Mouse (Mus musculus) spleen, adult 2 months (tissue): ENCODE data around the gene Btnl6. TPM values are rescaled to one million over a fixed set of nuclear protein-coding genes. Genes with fewer than 3 reads are reported as not detected.
"Not testable (repeated sequence)": the region's sequence is repeated elsewhere in the genome, so short reads cannot be mapped to it uniquely, and the experiment has no call there.

Source experiments
- DNase-seq, 2 experiments: peaks; one replicate each; pipeline versions ENCODE4 v3.0.0 to v3.0.0-alpha.2; 2012 to 2021; ENCODE audit warnings: low spot score in 2 of 2, low read depth in 1 of 2
- H3K27ac ChIP-seq: fragments of 200-500 bp; 2 replicates; pipeline ENCODE4 v1.5.1; 2012; ENCODE audit warnings: low read length, inconsistent platforms; ENCODE audit not compliant: insufficient read depth
- H3K27me3 ChIP-seq: fragments of 200-500 bp; 2 replicates; pipeline ENCODE4 v1.6.1; 2012; ENCODE audit warnings: mild to moderate bottlenecking, moderate library complexity, low read length, inconsistent platforms; ENCODE audit not compliant: control insufficient read depth, insufficient read depth
- H3K36me3 ChIP-seq: fragments of 200-500 bp; 2 replicates; pipeline ENCODE4 v1.6.1; 2012; ENCODE audit warnings: mild to moderate bottlenecking, low read length, inconsistent platforms; ENCODE audit not compliant: control insufficient read depth, insufficient read depth
- H3K4me1 ChIP-seq: fragments of 200-500 bp; 2 replicates; pipeline ENCODE4 v1.6.1; 2011; ENCODE audit warnings: inconsistent platforms; ENCODE audit not compliant: control insufficient read depth, insufficient read depth, insufficient read length
- H3K4me3 ChIP-seq: fragments of 200-500 bp; 2 replicates; pipeline ENCODE4 v1.5.1; 2011; ENCODE audit warnings: mild to moderate bottlenecking, inconsistent platforms; ENCODE audit not compliant: insufficient read depth, insufficient read length; ENCODE audit errors: extremely low read depth
- CTCF ChIP-seq: fragments of 200-500 bp; IDR thresholded peaks from 2 replicates; pipeline ENCODE4 v1.5.1; 2011; ENCODE audit warnings: mild to moderate bottlenecking, inconsistent platforms; ENCODE audit not compliant: insufficient read depth, insufficient read length, insufficient replicate concordance; ENCODE audit errors: extremely low read depth
- POLR2A ChIP-seq: fragments of 200-500 bp; IDR thresholded peaks from 2 replicates; pipeline ENCODE4 v1.6.1; 2011; ENCODE audit warnings: low read depth, low read length, inconsistent platforms
- WGBS: fragments of 180-500 bp; shearing (Covaris S2); methylation state at CpG from one replicate; pipeline ENCODE4 v1.1.7; 2018; 5-methylcytosine and 5-hydroxymethylcytosine counted together
- polyA plus RNA-seq: library from polyadenylated mRNA; depleted of rRNA; stranded (reverse); fragments of >200 nt; gene quantifications from 2 replicates; pipeline ENCODE4 v1.2.3, GENCODE M21; 2012

Btnl6 gene
- polyA plus RNA-seq, 1 experiment = 0.68 TPM

DNA sequence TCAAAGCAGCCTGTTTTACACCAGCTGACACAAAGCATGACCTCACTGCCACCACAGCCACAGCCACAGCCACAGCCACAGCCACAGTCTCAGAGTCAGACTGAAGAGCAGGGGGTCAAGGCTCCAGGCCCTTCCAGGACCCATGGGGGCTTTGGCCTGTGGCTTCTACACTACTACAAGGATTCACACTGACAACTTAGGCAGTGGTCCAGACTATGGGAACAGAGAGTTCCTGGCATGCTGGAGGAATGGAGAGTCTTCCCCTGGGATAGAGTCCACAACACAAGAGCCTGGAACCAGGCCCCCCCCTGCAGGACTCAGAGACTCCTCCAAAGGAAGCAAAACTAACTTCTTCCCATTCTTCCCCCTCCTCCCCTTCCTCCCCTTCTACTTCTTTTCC lies 9.6 kb downstream of the Btnl6 start:
- TF ChIP-seq CTCF (no peak), POLR2A (no peak)
- Histone ChIP-seq H3K27ac (no peak overlapping the region), H3K27me3 (no peaks in the 10 kb centered on the region), H3K4me3 (no peak overlapping the region), H3K36me3 (no peaks in the 10 kb centered on the region), H3K4me1 (no peaks in the 10 kb centered on the region)
- DNase-seq = no peak

DNA sequence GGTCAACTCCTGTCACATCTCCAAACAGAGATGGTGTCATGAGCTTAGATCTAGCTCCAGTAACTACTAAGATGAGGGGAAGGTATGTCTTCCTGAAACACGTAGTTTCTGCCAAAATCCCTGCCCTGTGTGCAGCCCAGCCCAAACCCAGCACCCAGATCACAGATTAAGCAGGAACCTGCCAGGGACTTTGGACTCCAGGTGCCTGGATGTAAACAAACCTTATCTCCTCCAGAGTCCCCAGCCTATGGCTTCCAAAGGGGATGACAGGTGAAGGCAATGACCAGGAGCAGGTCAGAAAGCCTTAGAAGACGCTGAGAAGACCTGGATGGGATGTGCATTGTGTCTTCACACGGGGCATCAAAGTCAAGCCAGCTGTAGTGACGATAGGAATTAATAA lies 19.4 kb downstream of the Btnl6 start:
- DNase-seq, H3K4me3 ChIP-seq, H3K27me3 ChIP-seq, H3K27ac ChIP-seq, H3K36me3 ChIP-seq, H3K4me1 ChIP-seq: not testable (repeated sequence)
- 75% methylated on average over 4 of the region's 4 CpGs for WGBS

DNA sequence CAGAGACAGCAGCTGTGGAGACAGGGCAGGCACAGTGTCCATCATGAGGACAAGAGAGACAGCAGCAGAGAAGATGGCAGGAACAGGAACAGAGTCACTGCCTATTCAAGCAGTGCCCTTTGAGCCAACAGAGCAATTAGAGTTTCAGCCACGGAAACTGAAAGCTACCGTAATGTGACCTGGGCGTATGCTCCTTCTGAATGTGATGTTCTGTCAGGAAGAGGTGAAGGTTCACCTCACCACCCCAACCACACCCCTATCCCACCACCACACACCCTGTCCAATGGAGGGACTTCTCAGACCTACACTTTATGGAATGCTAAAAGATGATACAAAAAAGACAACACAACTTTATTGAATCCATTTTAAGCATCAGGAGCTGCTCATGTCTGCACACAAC lies 19.8 kb downstream of the Btnl6 start:
- not testable (repeated sequence) for H3K27me3 ChIP-seq, H3K27ac ChIP-seq, DNase-seq, H3K4me3 ChIP-seq, H3K4me1 ChIP-seq, H3K36me3 ChIP-seq
- 46% methylated on average over 3 of the region's 3 CpGs for WGBS

DNA sequence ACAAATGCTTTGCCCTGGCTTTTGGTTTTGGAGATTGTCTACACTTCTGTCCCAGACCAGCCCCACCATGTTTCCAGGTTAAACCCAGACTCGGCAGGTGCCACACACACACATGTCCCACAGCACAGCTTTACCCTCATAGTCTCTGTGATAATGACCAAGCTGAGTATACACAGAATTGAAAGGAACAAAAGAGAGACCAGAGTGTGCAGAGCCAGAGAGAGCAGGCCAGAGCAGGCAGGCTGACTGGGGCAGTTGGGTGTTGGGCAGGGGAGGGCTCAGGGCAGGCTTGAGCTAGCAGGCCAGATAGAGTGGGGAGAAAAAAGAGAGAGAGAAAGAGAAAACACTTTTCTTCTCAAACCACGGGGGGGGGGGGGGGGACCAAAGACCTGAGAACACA lies 20.6 kb downstream of the Btnl6 start:
- 50% methylated on average over 2 of the region's 2 CpGs for WGBS
- no peak for DNase-seq
- Histone ChIP-seq H3K4me1 (no peaks in the 10 kb centered on the region), H3K4me3 (no peak overlapping the region), H3K36me3 (no peaks in the 10 kb centered on the region), H3K27me3 (no peaks in the 10 kb centered on the region), H3K27ac (no peak overlapping the region)
- no peak for TF ChIP-seq CTCF
- TF ChIP-seq POLR2A = no peak

DNA sequence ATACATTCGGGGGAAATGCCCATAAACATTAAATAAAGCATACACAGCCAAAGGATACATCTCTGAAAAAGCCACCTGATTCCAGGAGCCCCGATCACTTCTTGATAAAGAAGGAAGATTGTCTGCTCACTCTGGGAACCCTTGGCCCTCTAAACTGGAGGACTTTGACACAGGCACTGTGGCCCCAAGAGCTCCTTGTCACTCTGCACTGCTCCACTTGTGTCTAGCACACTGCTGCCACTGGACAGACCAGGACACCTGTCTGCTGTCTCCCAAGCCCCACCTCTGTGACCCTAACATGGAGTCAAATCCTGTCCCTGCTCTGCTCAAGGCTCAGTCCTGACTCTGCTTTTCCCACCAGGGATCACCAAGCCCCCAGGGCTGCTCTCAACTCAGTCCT lies 22.0 kb downstream of the Btnl6 start:
- WGBS = 79% methylated on average over 2 of the region's 2 CpGs
- H3K27me3 ChIP-seq, H3K4me3 ChIP-seq, H3K27ac ChIP-seq, DNase-seq, H3K36me3 ChIP-seq, H3K4me1 ChIP-seq: not testable (repeated sequence)

DNA sequence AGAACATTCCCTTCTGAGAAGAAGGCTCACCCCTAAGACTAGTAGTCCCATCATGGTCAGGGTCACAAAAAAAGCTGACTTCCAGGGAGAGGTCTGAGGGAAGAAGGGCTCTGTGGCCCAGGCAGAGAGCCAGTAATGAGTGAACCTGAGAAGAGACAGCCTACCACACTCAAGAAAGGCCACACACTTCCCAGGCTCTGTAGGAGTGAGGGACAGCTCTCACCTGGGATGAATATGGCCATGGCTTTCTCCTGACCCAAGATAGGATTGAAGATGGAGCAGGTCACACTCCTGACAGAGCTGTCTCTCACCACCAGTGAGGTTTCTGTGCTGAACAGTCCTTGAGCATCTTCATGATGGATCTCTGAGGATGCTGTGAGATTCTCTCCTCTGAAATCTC lies 24.4 kb downstream of the Btnl6 start:
- H3K36me3 ChIP-seq = no peaks in the 10 kb centered on the region
- no peak for DNase-seq
- TF ChIP-seq CTCF (no peak), POLR2A (no peak)

DNA sequence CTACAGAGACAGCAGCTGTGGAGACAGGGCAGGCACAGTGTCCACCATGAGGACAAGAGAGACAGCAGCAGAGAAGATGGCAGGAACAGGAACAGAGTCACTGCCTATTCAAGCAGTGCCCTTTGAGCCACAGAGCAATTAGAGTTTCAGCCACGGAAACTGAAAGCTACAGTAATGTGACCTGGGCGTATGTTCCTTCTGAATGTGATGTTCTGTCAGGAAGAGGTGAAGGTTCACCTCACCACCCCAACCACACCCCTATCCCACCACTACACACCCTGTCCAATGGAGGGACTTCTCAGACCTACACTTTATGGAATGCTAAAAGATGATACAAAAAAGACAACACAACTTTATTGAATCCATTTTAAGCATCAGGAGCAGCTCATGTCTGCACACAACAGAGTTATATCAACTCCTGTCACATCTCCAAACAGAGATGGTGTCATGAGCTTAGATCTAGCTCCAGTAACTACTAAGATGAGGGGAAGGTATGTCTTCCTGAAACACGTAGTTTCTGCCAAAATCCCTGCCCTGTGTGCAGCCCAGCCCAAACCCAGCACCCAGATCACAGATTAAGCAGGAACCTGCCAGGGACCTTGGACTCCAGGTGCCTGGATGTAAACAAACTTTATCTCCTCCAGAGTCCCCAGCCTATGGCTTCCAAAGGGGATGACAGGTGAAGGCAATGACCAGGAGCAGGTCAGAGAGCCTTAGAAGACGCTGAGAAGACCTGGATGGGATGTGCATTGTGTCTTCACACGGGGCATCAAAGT lies 39.7 kb downstream of the Btnl6 start, which contains the start of gene Btnl4:
Gene Btnl4, minus strand, starts transcription at position 81 of the 776 bp plus-strand sequence.
- H3K27ac ChIP-seq, H3K27me3 ChIP-seq, DNase-seq, H3K36me3 ChIP-seq, H3K4me1 ChIP-seq, H3K4me3 ChIP-seq: not testable (repeated sequence)
- WGBS = 59% methylated on average over 5 of the region's 5 CpGs

More for the DNA sequence above, 24.4 kb downstream of the Btnl6 start:
- no peaks in the 10 kb centered on the region for H3K27me3 ChIP-seq
- no peaks in the 10 kb centered on the region for H3K4me1 ChIP-seq
- H3K4me3 ChIP-seq = no peak overlapping the region
- no peak overlapping the region for H3K27ac ChIP-seq

DNA sequence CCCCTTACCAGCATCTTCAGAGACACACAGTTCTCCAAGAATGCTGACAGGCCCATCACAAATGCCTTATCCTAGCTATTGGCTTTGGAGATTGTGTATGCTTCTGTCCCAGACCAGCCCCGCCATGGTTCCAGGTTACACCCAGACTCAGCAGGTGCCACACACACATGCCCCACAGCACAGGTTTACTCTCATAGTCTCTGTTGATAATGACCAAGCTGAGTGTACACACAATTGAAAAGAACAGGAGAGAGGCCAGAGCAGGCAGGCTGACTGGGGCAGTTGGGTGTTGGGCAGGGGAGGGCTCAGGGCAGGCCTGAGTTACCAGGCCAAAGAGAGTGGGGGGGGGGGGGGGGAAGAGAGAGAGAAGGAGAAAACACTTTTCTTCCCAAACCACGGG lies 40.7 kb downstream of the Btnl6 start:
- WGBS = 88% methylated on average over 1 of the region's 2 CpGs
- TF ChIP-seq POLR2A = no peak
- no peak for TF ChIP-seq CTCF
- no peaks in the 10 kb centered on the region for H3K27me3 ChIP-seq
- no peak overlapping the region for H3K4me3 ChIP-seq
- no peaks in the 10 kb centered on the region for H3K36me3 ChIP-seq
- H3K27ac ChIP-seq = no peak overlapping the region
- H3K4me1 ChIP-seq = no peaks in the 10 kb centered on the region
- no peak for DNase-seq
